Mouse (Mus musculus) testis, adult 2 months (tissue): ENCODE measurements around the gene Hpn. TPM values are rescaled to one million over a fixed set of nuclear protein-coding genes. Genes with fewer than 3 reads are reported as not detected.

ENCODE experiments used
- H3K27ac ChIP-seq: fragments of 200-500 bp; 2 replicates; pipeline ENCODE4 v1.5.1; 2012; ENCODE audit warnings: low read depth, low read length; ENCODE audit not compliant: control insufficient read depth, insufficient read depth
- H3K27me3 ChIP-seq: fragments of 200-500 bp; 2 replicates; pipeline ENCODE4 v1.6.1; 2012; ENCODE audit warnings: mild to moderate bottlenecking, low read length, moderate library complexity; ENCODE audit not compliant: control insufficient read depth, insufficient read depth
- H3K36me3 ChIP-seq: fragments of 200-500 bp; 2 replicates; pipeline ENCODE4 v1.6.1; 2012; ENCODE audit warnings: mild to moderate bottlenecking, low read length; ENCODE audit not compliant: control insufficient read depth, insufficient read depth
- H3K4me1 ChIP-seq: fragments of 200-500 bp; 2 replicates; pipeline ENCODE4 v1.6.1; 2012; ENCODE audit warnings: low read length; ENCODE audit not compliant: control insufficient read depth, insufficient read depth
- H3K4me3 ChIP-seq: fragments of 200-500 bp; 2 replicates; pipeline ENCODE4 v1.5.1; 2012; ENCODE audit warnings: low read depth, mild to moderate bottlenecking, low read length, moderate library complexity, mixed read lengths; ENCODE audit not compliant: control insufficient read depth
- CTCF ChIP-seq: fragments of 200-500 bp; IDR thresholded peaks from 2 replicates; pipeline ENCODE4 v1.5.1; 2012; ENCODE audit warnings: low read depth, mild to moderate bottlenecking, inconsistent platforms, low read length, moderate library complexity; ENCODE audit not compliant: control insufficient read depth, insufficient read depth, insufficient replicate concordance
- POLR2A ChIP-seq: fragments of 200-500 bp; IDR thresholded peaks from 2 replicates; pipeline ENCODE4 v1.6.1; 2012; ENCODE audit warnings: low read depth, mild to moderate bottlenecking, inconsistent platforms, low read length, moderate library complexity; ENCODE audit not compliant: control insufficient read depth
- polyA plus RNA-seq: library from polyadenylated mRNA; depleted of rRNA; stranded (reverse); fragments of >200 nt; gene quantifications from 2 replicates; pipeline ENCODE4 v1.2.3, GENCODE M21; 2012; rRNA removed

Hpn gene
- 0.73 and 2.1 TPM in 2 replicates for polyA plus RNA-seq

DNA sequence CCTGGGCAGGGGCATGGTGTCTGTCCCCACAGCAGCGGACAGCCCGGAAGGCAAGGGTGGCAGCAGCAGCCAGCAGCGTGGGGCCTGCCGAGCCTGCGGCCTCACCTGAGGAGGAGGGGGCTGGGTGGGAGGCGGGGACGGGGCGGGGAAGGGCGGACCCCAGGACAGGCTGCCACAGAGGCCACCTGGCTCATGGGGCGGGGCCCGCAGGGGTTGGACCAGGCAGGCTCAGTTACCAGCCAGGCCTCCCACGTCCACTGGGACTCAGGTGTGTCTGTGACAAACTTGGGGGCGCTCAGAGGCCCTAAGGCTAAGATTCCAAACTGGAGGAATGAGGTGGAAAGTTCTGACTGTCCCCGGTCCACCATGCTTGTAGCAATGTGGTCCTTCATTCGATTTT lies at the start of gene Hpn:
TSS of gene Hpn (minus strand) at position 109 of the 400 bp plus-strand sequence.
- Histone ChIP-seq H3K27ac (no peak within 1 kb of the TSS), H3K4me3 (no peak within 1 kb of the TSS; the same call in 1 of the 2 replicates), H3K27me3 (no peaks in the 10 kb centered on the region; the same call in 1 of the 2 replicates), H3K4me1 (peaks cover 10% of the 10 kb centered on the region), H3K36me3 (no peaks in the 10 kb centered on the region)
- TF ChIP-seq CTCF (no peak), POLR2A (no peak)

DNA sequence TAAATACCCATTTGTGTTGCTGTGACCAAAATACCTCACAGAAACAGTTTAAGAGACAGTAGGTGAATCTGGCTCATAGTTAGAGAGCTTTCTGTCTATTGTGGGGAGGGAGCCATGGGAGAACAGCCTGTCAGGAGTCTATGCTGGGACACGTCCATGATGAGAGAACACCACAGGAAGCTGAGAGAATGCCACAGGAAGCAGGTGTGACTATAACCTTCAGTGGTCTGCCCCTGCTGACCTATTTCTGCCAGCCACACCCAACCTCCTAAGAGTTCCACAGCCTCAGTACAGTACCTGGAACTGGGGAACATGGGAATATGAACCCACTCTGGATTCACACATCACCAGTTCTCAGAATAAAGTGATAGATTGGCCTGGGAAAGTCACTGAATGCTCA lies 49.7 kb upstream of the Hpn start:
- no peaks in the 10 kb centered on the region; the same call in 1 of the 2 replicates for H3K4me1 ChIP-seq
- H3K4me3 ChIP-seq, result no peak overlapping the region
- TF ChIP-seq POLR2A (no peak), CTCF (no peak)
- H3K36me3 ChIP-seq, result no peaks in the 10 kb centered on the region
- H3K27me3 ChIP-seq, result no peaks in the 10 kb centered on the region
- H3K27ac ChIP-seq, result no peak overlapping the region

GRCm38 (mm10) chr7:31163666-31164577 lies 48.8 kb upstream of the Hpn start:
- Histone ChIP-seq H3K4me3 (peak overlapping the region; percentile 52; the same call in 1 of the 2 replicates), H3K27ac (no peak overlapping the region), H3K27me3 (no peaks in the 10 kb centered on the region), H3K4me1 (no peaks in the 10 kb centered on the region; the same call in 1 of the 2 replicates), H3K36me3 (no peaks in the 10 kb centered on the region)
- TF ChIP-seq POLR2A, result no peak
- no peak for TF ChIP-seq CTCF

- Histone ChIP-seq H3K4me1 (no peaks in the 10 kb centered on the region; the same call in 1 of the 2 replicates), H3K27me3 (no peaks in the 10 kb centered on the region), H3K36me3 (no peaks in the 10 kb centered on the region), H3K27ac (no peak overlapping the region), H3K4me3 (peak overlapping the region; percentile 69)
- no peak for TF ChIP-seq POLR2A
- TF ChIP-seq CTCF, result no peak
Observed at GRCm38 (mm10) chr7:31162324-31162723, 47.2 kb upstream of the Hpn start.

DNA sequence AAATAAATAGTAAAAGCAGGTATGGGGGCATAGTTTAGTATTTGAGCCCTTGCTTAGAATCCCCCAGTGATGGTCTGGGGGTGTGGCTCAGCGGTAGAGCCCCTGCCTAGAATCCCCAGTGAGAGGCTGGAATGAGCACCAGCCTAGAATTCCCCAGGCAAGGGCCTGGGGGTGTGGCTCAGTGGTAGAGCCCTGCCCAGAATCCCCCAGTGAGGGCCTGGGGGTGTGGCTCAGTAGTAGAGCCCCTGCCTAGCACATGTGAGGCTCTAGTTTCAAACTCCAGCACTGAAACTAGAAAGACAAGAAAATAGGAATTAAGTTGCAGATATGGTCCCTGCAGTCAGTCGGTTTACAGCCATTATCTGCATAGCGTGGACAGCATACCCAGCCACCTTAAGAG lies 46.7 kb upstream of the Hpn start:
- Histone ChIP-seq H3K36me3 (no peaks in the 10 kb centered on the region), H3K27me3 (no peaks in the 10 kb centered on the region), H3K4me1 (no peaks in the 10 kb centered on the region; the same call in 1 of the 2 replicates), H3K4me3 (no peak overlapping the region), H3K27ac (no peak overlapping the region)
- TF ChIP-seq CTCF, result no peak
- no peak for TF ChIP-seq POLR2A

GRCm38 (mm10) chr7:31161246-31161645 lies 46.2 kb upstream of the Hpn start:
- H3K27me3 ChIP-seq, result no peaks in the 10 kb centered on the region
- H3K27ac ChIP-seq, result no peak overlapping the region
- no peak for TF ChIP-seq POLR2A
- no peaks in the 10 kb centered on the region for H3K36me3 ChIP-seq
- H3K4me1 ChIP-seq, result peaks cover 2% of the 10 kb centered on the region
- no peak overlapping the region for H3K4me3 ChIP-seq

DNA sequence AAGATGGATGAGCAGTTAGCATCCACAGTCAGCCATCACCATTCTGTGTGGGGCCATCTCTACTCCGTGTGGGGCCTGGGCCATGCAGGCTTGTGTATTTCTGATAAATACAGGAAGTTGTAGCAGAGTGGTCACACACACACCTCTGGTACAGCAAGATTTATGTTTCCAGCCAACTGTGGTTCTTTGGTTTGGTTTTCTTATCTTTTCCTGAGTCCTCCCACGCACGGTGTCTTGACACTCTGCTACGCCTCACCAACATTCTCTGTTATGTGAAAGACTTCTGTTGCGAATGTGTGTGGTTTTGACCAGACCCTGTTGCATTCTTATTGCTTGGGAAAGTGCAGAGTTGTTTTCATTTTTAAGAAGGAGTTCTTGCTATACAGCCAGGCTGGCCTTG lies 45.7 kb upstream of the Hpn start:
- Histone ChIP-seq H3K27ac (no peak overlapping the region), H3K27me3 (no peaks in the 10 kb centered on the region), H3K36me3 (no peaks in the 10 kb centered on the region), H3K4me3 (no peak overlapping the region), H3K4me1 (peaks cover 5% of the 10 kb centered on the region)
- no peak for TF ChIP-seq POLR2A
